In genomic region chr5:125137672-125138285, GRCm38 (mm10) we compare ENCODE assay signal across 12 mouse cellular contexts. TPM values are rescaled to one million over a fixed set of nuclear protein-coding genes. Genes with fewer than 3 reads are reported as not detected.
A peak's percentile ranks its signal among the peaks of the same experiment; 100 is the strongest.
DNase-seq lines count a peak whose midpoint lies in the region; ATAC-seq lines count a peak whose summit lies in the region.
"Had no signal": no experiment of that assay in that cellular context is flagged by ENCODE, and none has a peak within 500 bp of the region (broad histone marks: within the 10 kb centered on the region; RNA-seq: fewer than 3 reads in every experiment).

No protein-coding gene starts in this region.

- no peaks in the 10 kb centered on the region for H3K27me3 ChIP-seq in forebrain, embryonic 10.5 days (ENCODE audit: poor library complexity, severe bottlenecking)
- H3K27me3 ChIP-seq in forebrain, embryonic 11.5 days (ENCODE audit: control insufficient read depth, insufficient read depth, low read length) = no peaks in the 10 kb centered on the region
- no peaks in the 10 kb centered on the region for H3K27me3 ChIP-seq in kidney, embryonic 16.5 days (ENCODE audit: insufficient read depth, low read length)
- no peaks in the 10 kb centered on the region for H3K27me3 ChIP-seq in forebrain, embryonic 15.5 days
- peaks cover 12% of the 10 kb centered on the region for H3K27me3 ChIP-seq in megakaryocyte, embryonic 14.5 days (replicated peaks)
- H3K27me3 ChIP-seq: intestine, embryonic 15.5 days had no signal

- DNase-seq in forebrain, embryonic 10.5 days (ENCODE audit: extremely low spot score, low spot score) = no peak
- DNase-seq in forebrain, embryonic 11.5 days (ENCODE audit: low spot score) = no peak
- no peak for DNase-seq in kidney, postnatal 36 days
- no peak for DNase-seq in adipocyte (ENCODE audit: low spot score)
- no peak for DNase-seq in spleen, postnatal 4 days (ENCODE audit: low spot score in 2 of 2)
- DNase-seq: cerebellum, postnatal 25 days had no signal

- peaks cover 19% of the 10 kb centered on the region for H3K36me3 ChIP-seq in forebrain, embryonic 10.5 days (replicated peaks)
- no peaks in the 10 kb centered on the region for H3K36me3 ChIP-seq in forebrain, embryonic 11.5 days (ENCODE audit: control insufficient read depth, insufficient read depth, low read length)
- no peaks in the 10 kb centered on the region for H3K36me3 ChIP-seq in kidney, embryonic 16.5 days (ENCODE audit: insufficient read depth, low read length)
- H3K36me3 ChIP-seq in forebrain, embryonic 15.5 days = no peaks in the 10 kb centered on the region
- peaks cover 2% of the 10 kb centered on the region for H3K36me3 ChIP-seq in megakaryocyte, embryonic 14.5 days (replicated peaks; ENCODE audit: low read length)
- H3K36me3 ChIP-seq: intestine, embryonic 15.5 days had no signal

- WGBS in forebrain, embryonic 10.5 days = 90% methylated on average over 18 of the region's 18 CpGs
- 93% methylated on average over 18 of the region's 18 CpGs for WGBS in forebrain, embryonic 11.5 days
- 80% methylated on average over 18 of the region's 18 CpGs for WGBS in kidney, embryonic 16.5 days
- 90% methylated on average over 18 of the region's 18 CpGs for WGBS in forebrain, embryonic 15.5 days

- H3K9ac ChIP-seq in forebrain, embryonic 11.5 days (ENCODE audit: low read length) = no peak overlapping the region
- no peak overlapping the region for H3K9ac ChIP-seq in kidney, embryonic 16.5 days (replicated peaks; ENCODE audit: low read length)
- H3K9ac ChIP-seq in forebrain, embryonic 15.5 days (replicated peaks) = no peak overlapping the region
- H3K9ac ChIP-seq: intestine, embryonic 15.5 days had no signal

- no peak for ATAC-seq in forebrain, embryonic 11.5 days (replicated peaks; ENCODE audit: low FRiP score)
- no peak for ATAC-seq in kidney, embryonic 16.5 days (ENCODE audit: low FRiP score, low TSS enrichment)
- no peak for ATAC-seq in forebrain, embryonic 15.5 days (replicated peaks)
- ATAC-seq: intestine, embryonic 15.5 days had no signal

- peaks cover 98% of the 10 kb centered on the region for H3K4me1 ChIP-seq in forebrain, embryonic 10.5 days
- peaks cover 61% of the 10 kb centered on the region for H3K4me1 ChIP-seq in forebrain, embryonic 11.5 days (replicated peaks; ENCODE audit: control insufficient read depth, insufficient read depth, low read length)
- peaks cover 81% of the 10 kb centered on the region for H3K4me1 ChIP-seq in kidney, embryonic 16.5 days (ENCODE audit: insufficient read depth, low read length)
- peaks cover 95% of the 10 kb centered on the region for H3K4me1 ChIP-seq in forebrain, embryonic 15.5 days
- peaks cover 87% of the 10 kb centered on the region for H3K4me1 ChIP-seq in megakaryocyte, embryonic 14.5 days

- no peak overlapping the region for H3K4me3 ChIP-seq in forebrain, embryonic 10.5 days
- no peak overlapping the region for H3K4me3 ChIP-seq in forebrain, embryonic 11.5 days (ENCODE audit: low read depth, low read length)
- H3K4me3 ChIP-seq in kidney, embryonic 16.5 days (ENCODE audit: low read length) = no peak overlapping the region
- H3K4me3 ChIP-seq in forebrain, embryonic 15.5 days = no peak overlapping the region
- H3K4me3 ChIP-seq in megakaryocyte, embryonic 14.5 days (replicated peaks) = peak overlapping the region; percentile 19
- H3K4me3 ChIP-seq: erythroblast, embryonic 14.5 days; heart, adult 2 months; intestine, embryonic 15.5 days had no signal

- peak overlapping the region; percentile 71 for H3K27ac ChIP-seq in forebrain, embryonic 10.5 days
- H3K27ac ChIP-seq in forebrain, embryonic 11.5 days (ENCODE audit: low read depth, low read length) = no peak overlapping the region; the same call in 1 of the 2 replicates
- H3K27ac ChIP-seq in kidney, embryonic 16.5 days (ENCODE audit: low read length) = 0 out of 2 replicates have a peak overlapping the region, but pooled peaks have one; percentile 20
- H3K27ac ChIP-seq in forebrain, embryonic 15.5 days (replicated peaks) = peak overlapping the region; percentile 44; the same call in 1 of the 2 replicates
- H3K27ac ChIP-seq: heart, adult 2 months; intestine, embryonic 15.5 days had no signal

- H3K9me3 ChIP-seq in forebrain, embryonic 10.5 days = no peaks in the 10 kb centered on the region
- H3K9me3 ChIP-seq in forebrain, embryonic 11.5 days (ENCODE audit: control insufficient read depth, low read length) = no peaks in the 10 kb centered on the region
- H3K9me3 ChIP-seq in kidney, embryonic 16.5 days (ENCODE audit: low read length) = no peaks in the 10 kb centered on the region
- no peaks in the 10 kb centered on the region for H3K9me3 ChIP-seq in forebrain, embryonic 15.5 days
- no peaks in the 10 kb centered on the region for H3K9me3 ChIP-seq in megakaryocyte, embryonic 14.5 days
- H3K9me3 ChIP-seq: intestine, embryonic 15.5 days had no signal

- H3K4me2 ChIP-seq in forebrain, embryonic 11.5 days (ENCODE audit: low read depth, low read length, severe bottlenecking) = no peak overlapping the region
- H3K4me2 ChIP-seq in kidney, embryonic 16.5 days (replicated peaks; ENCODE audit: low read depth, low read length) = no peak overlapping the region
- no peak overlapping the region for H3K4me2 ChIP-seq in forebrain, embryonic 15.5 days (replicated peaks)
- H3K4me2 ChIP-seq: intestine, embryonic 15.5 days had no signal

RNA-seq across cellular contexts. Expression of gene Ncor2, which starts 41.2 kb away (rescaled TPM):
- polyA plus RNA-seq in forebrain, embryonic 10.5 days (2016; fragmentation: Nextera tagmentation; extraction: Ambion mirVana) = 15.7 and 17.8 TPM in 2 replicates
- polyA plus RNA-seq in forebrain, embryonic 11.5 days (2014; fragmentation: Nextera tagmentation; extraction: Ambion mirVana) = 27.3 and 29.5 TPM in 2 replicates
- 25.9 and 27.5 TPM in 2 replicates for polyA plus RNA-seq in kidney, embryonic 16.5 days (2015; fragmentation: Nextera tagmentation; extraction: Ambion mirVana)
- polyA plus RNA-seq in forebrain, embryonic 15.5 days (2015; fragmentation: Nextera tagmentation; extraction: Ambion mirVana) = 30.2 and 31.6 TPM in 2 replicates
- polyA plus RNA-seq in megakaryocyte, embryonic 14.5 days (2012; ENCODE audit: insufficient read depth, low replicate concordance) = 103 and 109 TPM in 2 replicates
